Mouse (Mus musculus): ENCODE results near the gene Gm20696. TPM values are rescaled to one million over a fixed set of nuclear protein-coding genes. Genes with fewer than 3 reads are reported as not detected.

Gene Gm20696
- polyA plus RNA-seq, 1 experiment: 1.8 TPM

GRCm38 (mm10) chr6:99401211-99401610 lies 265.4 kb downstream of the Gm20696 start:
- TF ChIP-seq CTCF (IDR thresholded peaks at IDR 0.05; ENCODE audit: borderline replicate concordance, extremely low read depth, insufficient read depth, insufficient read length) (no peak), POLR2A (IDR thresholded peaks at IDR 0.05; ENCODE audit: borderline replicate concordance, extremely low read depth, insufficient read depth, insufficient read length, poor library complexity, severe bottlenecking) (no peak)

DNA sequence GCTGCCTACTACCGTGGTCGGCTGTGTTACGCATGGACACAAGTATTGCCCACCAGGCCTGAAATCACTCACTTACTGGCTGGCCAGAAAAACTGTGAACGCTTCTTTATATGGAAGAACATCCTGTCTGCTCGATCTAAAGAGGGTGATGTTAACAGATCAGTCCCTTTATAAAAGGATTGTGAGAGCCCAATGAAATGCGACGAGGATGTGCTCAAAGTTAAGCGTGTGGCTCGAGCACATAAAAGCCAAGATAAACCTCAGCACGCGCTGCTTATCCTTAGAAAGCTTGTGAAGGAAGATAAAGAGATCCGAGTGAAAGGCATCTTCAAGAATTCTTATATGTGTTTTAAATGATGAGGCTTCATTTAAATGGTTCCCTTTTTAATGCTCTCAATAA lies 270.9 kb downstream of the Gm20696 start:
- TF ChIP-seq CTCF (IDR thresholded peaks at IDR 0.05; ENCODE audit: borderline replicate concordance, extremely low read depth, insufficient read depth, insufficient read length) (no peak), POLR2A (IDR thresholded peaks at IDR 0.05; ENCODE audit: borderline replicate concordance, extremely low read depth, insufficient read depth, insufficient read length, poor library complexity, severe bottlenecking) (no peak)
- DNase-seq (ENCODE audit: low read depth): peak; percentile 59

More at GRCm38 (mm10) chr6:99401211-99401610, 265.4 kb downstream of the Gm20696 start:
- peak; percentile 29 for DNase-seq (ENCODE audit: low read depth)

DNA sequence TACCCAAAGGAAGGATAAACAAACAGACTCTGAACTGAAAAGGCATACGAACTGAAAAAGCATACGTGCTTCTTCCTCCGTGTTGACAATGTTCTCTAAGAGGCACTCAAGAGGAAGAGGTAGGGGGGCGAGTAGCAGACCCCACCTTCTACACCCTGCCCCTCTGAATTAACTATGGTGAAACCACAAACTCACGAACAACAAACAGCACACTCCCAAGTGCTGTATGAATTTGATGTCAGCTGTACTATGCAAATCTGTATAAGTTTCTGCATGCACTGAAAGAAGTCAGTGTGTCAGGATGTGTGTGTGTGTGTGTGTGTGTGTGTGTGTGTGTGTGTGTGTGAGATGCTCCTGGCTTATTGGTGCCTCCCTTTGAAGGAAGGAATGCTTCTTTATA lies 271.8 kb downstream of the Gm20696 start:
- DNase-seq (ENCODE audit: low read depth): no peak
- TF ChIP-seq POLR2A (IDR thresholded peaks at IDR 0.05; ENCODE audit: borderline replicate concordance, extremely low read depth, insufficient read depth, insufficient read length, poor library complexity, severe bottlenecking) (no peak), CTCF (IDR thresholded peaks at IDR 0.05; ENCODE audit: borderline replicate concordance, extremely low read depth, insufficient read depth, insufficient read length) (no peak)

GRCm38 (mm10) chr6:99392484-99392883 lies 274.1 kb downstream of the Gm20696 start:
- TF ChIP-seq POLR2A (IDR thresholded peaks at IDR 0.05; ENCODE audit: borderline replicate concordance, extremely low read depth, insufficient read depth, insufficient read length, poor library complexity, severe bottlenecking): no peak
- TF ChIP-seq CTCF (IDR thresholded peaks at IDR 0.05; ENCODE audit: borderline replicate concordance, extremely low read depth, insufficient read depth, insufficient read length): no peak
- DNase-seq (ENCODE audit: low read depth): no peak

- TF ChIP-seq POLR2A (IDR thresholded peaks at IDR 0.05; ENCODE audit: borderline replicate concordance, extremely low read depth, insufficient read depth, insufficient read length, poor library complexity, severe bottlenecking): no peak
- TF ChIP-seq CTCF (IDR thresholded peaks at IDR 0.05; ENCODE audit: borderline replicate concordance, extremely low read depth, insufficient read depth, insufficient read length): no peak
- no peak for DNase-seq (ENCODE audit: low read depth)
These were observed 277.6 kb downstream of the Gm20696 start for GRCm38 (mm10) chr6:99388741-99389675.

DNA sequence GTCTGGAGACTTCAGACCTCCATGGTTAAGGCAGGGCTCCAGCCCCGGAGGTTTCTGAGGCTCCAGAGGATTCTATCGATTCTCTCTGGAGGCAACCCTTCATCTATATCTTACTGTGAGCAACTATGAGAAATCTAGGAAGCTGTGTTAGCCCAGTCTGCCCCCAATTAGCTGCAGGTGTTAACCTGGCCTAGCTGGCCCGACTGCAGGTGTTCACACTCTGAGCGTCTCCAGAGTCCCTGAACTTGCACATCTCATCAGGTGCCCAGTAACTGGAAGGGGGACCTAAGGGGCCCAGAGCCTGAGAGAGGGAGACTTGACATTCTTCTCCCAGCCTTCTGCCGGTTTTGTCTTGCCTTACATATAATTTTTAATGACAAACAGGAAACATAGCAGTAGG lies 278.6 kb downstream of the Gm20696 start:
- no peak for DNase-seq (ENCODE audit: low read depth)
- no peak for TF ChIP-seq POLR2A (IDR thresholded peaks at IDR 0.05; ENCODE audit: borderline replicate concordance, extremely low read depth, insufficient read depth, insufficient read length, poor library complexity, severe bottlenecking)
- no peak for TF ChIP-seq CTCF (IDR thresholded peaks at IDR 0.05; ENCODE audit: borderline replicate concordance, extremely low read depth, insufficient read depth, insufficient read length)

DNA sequence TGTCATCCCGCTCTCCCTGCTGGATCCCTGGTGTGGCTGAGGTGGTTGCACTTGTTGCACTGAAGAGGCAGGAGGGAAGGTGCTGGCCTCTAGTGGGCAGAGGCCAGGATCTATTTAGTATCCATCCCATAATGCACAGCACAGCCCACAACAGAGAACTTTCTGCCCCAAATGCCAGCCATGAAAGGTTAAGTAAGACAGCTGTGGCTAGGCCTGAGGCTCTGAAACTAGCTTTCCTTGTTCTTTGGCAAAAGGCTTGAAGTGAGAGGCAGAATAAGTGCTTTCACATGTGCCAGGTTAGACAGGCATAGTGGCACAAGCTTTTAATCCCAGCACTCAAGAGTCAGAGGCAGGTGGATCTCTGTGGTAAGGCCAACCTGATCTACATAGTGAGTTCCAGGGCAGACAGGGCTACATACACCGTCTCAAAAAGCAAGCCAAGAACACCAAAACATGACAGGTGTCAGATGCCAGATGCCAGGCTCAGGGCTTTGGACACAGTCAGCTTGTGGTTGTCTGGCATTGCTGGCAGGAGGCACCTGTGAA lies 281.5 kb downstream of the Gm20696 start:
- TF ChIP-seq POLR2A (IDR thresholded peaks at IDR 0.05; ENCODE audit: borderline replicate concordance, extremely low read depth, insufficient read depth, insufficient read length, poor library complexity, severe bottlenecking) (no peak), CTCF (IDR thresholded peaks at IDR 0.05; ENCODE audit: borderline replicate concordance, extremely low read depth, insufficient read depth, insufficient read length) (peak; percentile 20; the same call in 1 of the 2 replicates)
- DNase-seq (ENCODE audit: low read depth): no peak

GRCm38 (mm10) chr6:99383846-99384472 lies 282.6 kb downstream of the Gm20696 start:
- DNase-seq (ENCODE audit: low read depth): no peak
- TF ChIP-seq POLR2A (IDR thresholded peaks at IDR 0.05; ENCODE audit: borderline replicate concordance, extremely low read depth, insufficient read depth, insufficient read length, poor library complexity, severe bottlenecking) (no peak), CTCF (IDR thresholded peaks at IDR 0.05; ENCODE audit: borderline replicate concordance, extremely low read depth, insufficient read depth, insufficient read length) (no peak)

GRCm38 (mm10) chr6:99380146-99380545 lies 286.5 kb downstream of the Gm20696 start:
- TF ChIP-seq POLR2A (IDR thresholded peaks at IDR 0.05; ENCODE audit: borderline replicate concordance, extremely low read depth, insufficient read depth, insufficient read length, poor library complexity, severe bottlenecking) (no peak), CTCF (IDR thresholded peaks at IDR 0.05; ENCODE audit: borderline replicate concordance, extremely low read depth, insufficient read depth, insufficient read length) (no peak)
- DNase-seq (ENCODE audit: low read depth): no peak

DNA sequence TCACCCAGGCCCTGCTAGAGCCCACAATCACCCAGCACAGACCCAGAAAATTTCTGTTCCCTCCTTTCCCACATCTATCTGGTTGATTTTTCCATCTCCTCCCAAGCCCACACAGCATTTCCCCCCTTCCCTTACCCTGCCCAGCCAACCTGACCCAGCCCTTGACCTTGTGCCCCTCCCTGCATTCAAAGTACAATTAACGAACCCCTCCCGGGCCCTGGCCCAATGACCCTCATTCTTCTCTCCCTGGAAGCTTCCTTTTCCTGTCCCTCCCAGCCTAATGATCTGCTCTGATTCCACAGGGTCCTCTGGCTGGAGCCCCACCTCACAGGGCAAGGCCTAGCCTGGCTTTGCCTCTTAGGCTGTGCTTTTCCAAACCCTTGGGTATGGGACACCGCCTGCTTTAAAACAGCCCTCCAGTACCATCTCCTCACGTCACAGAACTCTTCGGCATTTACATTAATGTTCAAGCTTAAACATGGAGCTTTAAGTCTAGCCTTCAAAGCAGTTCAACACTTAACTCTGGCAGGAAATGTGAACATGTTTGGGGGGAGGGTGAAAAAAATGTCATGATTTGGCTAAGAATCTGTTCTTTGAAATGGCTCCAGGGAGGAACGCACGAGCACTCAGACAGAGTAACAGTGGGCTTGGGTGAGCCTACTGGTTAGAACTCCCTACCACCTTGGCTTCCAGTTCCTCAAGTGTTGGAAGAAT lies 287.4 kb downstream of the Gm20696 start:
- DNase-seq (ENCODE audit: low read depth): no peak
- no peak for TF ChIP-seq CTCF (IDR thresholded peaks at IDR 0.05; ENCODE audit: borderline replicate concordance, extremely low read depth, insufficient read depth, insufficient read length)

DNA sequence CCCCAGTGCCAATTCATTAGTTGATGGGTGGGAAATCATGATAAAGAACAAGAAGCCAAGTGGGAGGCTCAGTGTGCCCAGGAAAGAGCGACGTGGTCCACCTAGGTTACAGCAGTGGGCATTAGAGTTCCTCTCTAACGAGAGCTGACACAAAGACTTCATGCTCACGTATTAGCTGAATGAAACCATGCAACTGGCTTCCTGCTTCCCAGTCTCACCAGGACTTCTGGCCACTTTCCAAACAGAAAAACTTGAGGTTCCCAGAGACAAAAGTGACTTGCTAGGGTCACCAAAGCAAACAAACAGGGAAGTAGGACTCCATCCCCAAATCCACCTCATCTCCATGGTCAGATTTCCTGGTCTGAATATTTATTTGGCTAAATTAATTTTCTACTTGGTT lies 288.9 kb downstream of the Gm20696 start:
- TF ChIP-seq POLR2A (IDR thresholded peaks at IDR 0.05; ENCODE audit: borderline replicate concordance, extremely low read depth, insufficient read depth, insufficient read length, poor library complexity, severe bottlenecking): no peak
- TF ChIP-seq CTCF (IDR thresholded peaks at IDR 0.05; ENCODE audit: borderline replicate concordance, extremely low read depth, insufficient read depth, insufficient read length): no peak
- DNase-seq (ENCODE audit: low read depth): peak; percentile 29

All from brain, embryonic 14.5 days (tissue).